In the genomic region with DNA sequence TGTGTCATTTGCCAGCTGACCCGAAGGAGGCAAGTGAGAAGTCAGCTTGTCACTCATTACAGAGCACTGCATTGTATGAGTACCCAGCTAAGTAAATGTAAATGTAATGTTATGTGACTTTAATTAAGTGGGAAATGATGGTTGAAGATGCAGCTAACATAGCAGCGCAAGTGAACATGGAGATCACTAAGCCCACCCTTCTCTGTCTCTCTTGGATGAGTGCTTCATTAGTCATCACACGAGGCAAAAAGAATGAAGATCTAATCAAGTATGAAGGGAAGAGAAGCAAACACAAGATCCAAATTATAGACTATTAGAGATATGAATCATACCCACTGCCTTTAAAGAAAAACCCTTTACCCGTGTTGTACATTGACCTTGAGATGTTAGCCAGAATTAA, we compare ENCODE assay signal across 24 mouse cellular contexts.
DNase-seq lines count a peak whose midpoint lies in the region; ATAC-seq and TF ChIP-seq lines count a peak whose summit lies in the region.
"Had no signal": no experiment of that assay in that cellular context is flagged by ENCODE, and none has a peak within 500 bp of the region (broad histone marks: within the 10 kb centered on the region; RNA-seq: fewer than 3 reads in every experiment).

No protein-coding gene starts in this region.

- H3K36me3 ChIP-seq in C2C12 (ENCODE audit: control insufficient read depth, insufficient read depth), result no peaks in the 10 kb centered on the region
- no peaks in the 10 kb centered on the region for H3K36me3 ChIP-seq in heart, embryonic 12.5 days
- H3K36me3 ChIP-seq: embryonic facial prominence, embryonic 13.5 days; embryonic facial prominence, embryonic 15.5 days; forebrain, embryonic 10.5 days; forebrain, embryonic 12.5 days; G1E had no signal

- TF ChIP-seq CTCF in C2C12 (IDR thresholded peaks at IDR 0.05; ENCODE audit: control insufficient read depth, insufficient read depth, insufficient read length), result no peak

- H3K79me2 ChIP-seq in C2C12 (ENCODE audit: control insufficient read depth, insufficient read depth), result no peaks in the 10 kb centered on the region

- 75% methylated on average over 4 of the region's 4 CpGs for WGBS in heart, embryonic 12.5 days

- no peak overlapping the region for H3K27ac ChIP-seq in heart, embryonic 12.5 days (ENCODE audit: poor library complexity, severe bottlenecking)
- H3K27ac ChIP-seq: embryonic facial prominence, embryonic 13.5 days; embryonic facial prominence, embryonic 15.5 days; forebrain, embryonic 10.5 days; forebrain, embryonic 12.5 days had no signal

- no peak overlapping the region for H3K4me2 ChIP-seq in heart, embryonic 12.5 days
- H3K4me2 ChIP-seq: embryonic facial prominence, embryonic 13.5 days; embryonic facial prominence, embryonic 15.5 days; forebrain, embryonic 12.5 days had no signal

- H3K9me3 ChIP-seq in heart, embryonic 12.5 days (replicated peaks), result no peaks in the 10 kb centered on the region
- H3K9me3 ChIP-seq: embryonic facial prominence, embryonic 13.5 days; embryonic facial prominence, embryonic 15.5 days; forebrain, embryonic 10.5 days; forebrain, embryonic 12.5 days had no signal

- no peak overlapping the region for H3ac ChIP-seq in C2C12 (ENCODE audit: control insufficient read depth, insufficient read length, low read depth)

- peak; percentile 85 for DNase-seq in Muller cell, postnatal 12 days (ENCODE audit: inconsistent ontology term)
- peak; percentile 61 for DNase-seq in retina, embryonic 14.5 days (ENCODE audit: low spot score)
- DNase-seq in thymus, postnatal 0 days (ENCODE audit: low spot score), result no peak
- DNase-seq in neural tube, embryonic 10.5 days (ENCODE audit: extremely low spot score, low spot score), result no peak
- DNase-seq: adrenal gland, adult 2 months; adrenal gland, postnatal 10 days; adrenal gland, postnatal 25 days; cerebellum, adult 11 months; cerebellum, adult 18-20 months; cerebellum, adult 8-10 months; cerebellum, adult 9-11 months; cerebellum, postnatal 14 days; cerebellum, postnatal 36 days had no signal

- no peaks in the 10 kb centered on the region for H3K79me3 ChIP-seq in C2C12 (ENCODE audit: low read depth)

- H3K9ac ChIP-seq in heart, embryonic 12.5 days, result no peak overlapping the region
- H3K9ac ChIP-seq: embryonic facial prominence, embryonic 13.5 days; embryonic facial prominence, embryonic 15.5 days; forebrain, embryonic 12.5 days had no signal

- no peaks in the 10 kb centered on the region for H3K4me1 ChIP-seq in heart, embryonic 12.5 days (replicated peaks)
- H3K4me1 ChIP-seq: embryonic facial prominence, embryonic 13.5 days; embryonic facial prominence, embryonic 15.5 days had no signal

- no peaks in the 10 kb centered on the region for H3K27me3 ChIP-seq in C2C12 (ENCODE audit: control insufficient read depth, insufficient read depth, insufficient read length)
- H3K27me3 ChIP-seq in heart, embryonic 12.5 days (replicated peaks), result no peaks in the 10 kb centered on the region
- H3K27me3 ChIP-seq: embryonic facial prominence, embryonic 13.5 days; embryonic facial prominence, embryonic 15.5 days had no signal

- no peak overlapping the region for H3K4me3 ChIP-seq in C2C12 (ENCODE audit: insufficient read depth, poor library complexity, severe bottlenecking)
- H3K4me3 ChIP-seq in heart, embryonic 12.5 days, result no peak overlapping the region
- H3K4me3 ChIP-seq: embryonic facial prominence, embryonic 13.5 days; embryonic facial prominence, embryonic 15.5 days; erythroblast, embryonic 14.5 days; forebrain, embryonic 10.5 days; forebrain, embryonic 12.5 days had no signal

- ATAC-seq in heart, embryonic 12.5 days (ENCODE audit: insufficient number of reproducible peaks, low FRiP score), result no peak
- ATAC-seq: CD4-positive, CD25-positive, alpha-beta regulatory T cell, adult 4 months; forebrain, embryonic 14.5 days; forebrain, embryonic 16.5 days had no signal

TF ChIP-seq in C2C12, 6 proteins besides CTCF, POLR2A, EP300 and RAD21:
- TF ChIP-seq CEBPB (IDR thresholded peaks at IDR 0.05; ENCODE audit: low read depth) (no peak), FOSL1 (IDR thresholded peaks at IDR 0.05; ENCODE audit: insufficient read depth, low read length, poor library complexity, severe bottlenecking) (peak; percentile 47)

Comparison
In these comparisons a context has a peak if more than half of its experiments do, and no peak if none do; other contexts are left out.
1. DNase-seq: peak in Muller cell, postnatal 12 days (single experiment) and retina, embryonic 14.5 days (single experiment); none in thymus, postnatal 0 days (single experiment) and neural tube, embryonic 10.5 days (single experiment).